Mouse (Mus musculus) layer of hippocampus, postnatal 14 days (tissue): ENCODE measurements around the gene Slc9a9. TPM values are rescaled to one million over a fixed set of nuclear protein-coding genes. Genes with fewer than 3 reads are reported as not detected.

Source experiments
- DNase-seq, 2 experiments: peaks; one replicate each; pipeline ENCODE4 v3.0.0; 2021 to 2022; ENCODE audit warnings: low spot score in 2 of 2, mixed read lengths in 1 of 2
- total RNA-seq, 2 experiments: library from RNA; stranded (reverse); gene quantifications; 2 replicates each; pipeline ENCODE4 v1.2.3; 2021

Slc9a9 gene
- total RNA-seq, 2 experiments from 2014 or later = 15.2 to 15.6 TPM

- DNase-seq = no peak
These were observed 518.9 kb downstream of the Slc9a9 start for GRCm38 (mm10) chr9:95188362-95189217.

GRCm38 (mm10) chr9:95189218-95189605 lies 519.5 kb downstream of the Slc9a9 start:
- DNase-seq = no peak

- no peak for DNase-seq
These were observed 521.7 kb downstream of the Slc9a9 start for GRCm38 (mm10) chr9:95191442-95191841.

GRCm38 (mm10) chr9:95192901-95193532 lies 523.3 kb downstream of the Slc9a9 start:
- no peak for DNase-seq

GRCm38 (mm10) chr9:95193672-95194071 lies 524.0 kb downstream of the Slc9a9 start:
- no peak for DNase-seq

- peak in 1 of 2 experiments; percentile 34 for DNase-seq
These were observed 524.4 kb downstream of the Slc9a9 start for GRCm38 (mm10) chr9:95194158-95194557.

- DNase-seq = no peak
These were observed 538.0 kb downstream of the Slc9a9 start for GRCm38 (mm10) chr9:95207661-95208060.

GRCm38 (mm10) chr9:95208681-95209080 lies 539.0 kb downstream of the Slc9a9 start:
- no peak for DNase-seq

GRCm38 (mm10) chr9:95220009-95220408 lies 550.3 kb downstream of the Slc9a9 start:
- DNase-seq = no peak

GRCm38 (mm10) chr9:95221310-95221709 lies 551.6 kb downstream of the Slc9a9 start:
- DNase-seq = no peak

GRCm38 (mm10) chr9:95226986-95227385 lies 557.3 kb downstream of the Slc9a9 start:
- no peak for DNase-seq

GRCm38 (mm10) chr9:95228123-95228522 lies 558.4 kb downstream of the Slc9a9 start:
- no peak for DNase-seq

GRCm38 (mm10) chr9:95229147-95229546 lies 559.4 kb downstream of the Slc9a9 start:
- no peak for DNase-seq

GRCm38 (mm10) chr9:95239900-95240299 lies 570.2 kb downstream of the Slc9a9 start:
- DNase-seq = no peak

GRCm38 (mm10) chr9:95242628-95243195 lies 573.0 kb downstream of the Slc9a9 start:
- DNase-seq = no peak

- DNase-seq = peak in 1 of 2 experiments; percentile 37
These were observed 584.5 kb downstream of the Slc9a9 start for GRCm38 (mm10) chr9:95254162-95254561.

- DNase-seq = peak in 1 of 2 experiments; percentile 39
These were observed 586.1 kb downstream of the Slc9a9 start for GRCm38 (mm10) chr9:95255844-95256243.

GRCm38 (mm10) chr9:95256680-95257316 lies 587.1 kb downstream of the Slc9a9 start:
- no peak for DNase-seq

- DNase-seq = no peak
These were observed 593.1 kb downstream of the Slc9a9 start for GRCm38 (mm10) chr9:95262851-95263250.

- DNase-seq = no peak
These were observed 594.3 kb downstream of the Slc9a9 start for GRCm38 (mm10) chr9:95263867-95264509.

GRCm38 (mm10) chr9:95266179-95266578 lies 596.5 kb downstream of the Slc9a9 start:
- no peak for DNase-seq
